Mouse (Mus musculus): ENCODE results near the gene Dvl2. TPM values are rescaled to one million over a fixed set of nuclear protein-coding genes. Genes with fewer than 3 reads are reported as not detected.

Gene Dvl2
- total RNA-seq, 2 experiments from 2014 or later = 28.6 to 32.9 TPM

- peak; percentile 54 to 76 for DNase-seq (ENCODE audit: low spot score in 2 of 2)
Measured at GRCm38 (mm10) chr11:70055618-70056214, 55.3 kb downstream of the Dvl2 start.

- no peak for DNase-seq (ENCODE audit: low spot score in 2 of 2)
Measured at GRCm38 (mm10) chr11:70057805-70058204, 57.4 kb downstream of the Dvl2 start.

- DNase-seq (ENCODE audit: low spot score in 2 of 2) = no peak
Measured at GRCm38 (mm10) chr11:70059930-70060329, 59.5 kb downstream of the Dvl2 start.

Small RNA genes lying within 50 kb of the gene (microRNA-seq; reads per million reads assigned to microRNA genes)
- gene Gm44349 = 0 reads per million in 2 experiments
- gene Mir324 = 5,663 to 7,388 reads per million in 2 experiments

Other genes starting within 250 kb of the Dvl2 start
- gene Polr2a, start 242.0 kb upstream of the Dvl2 start, total RNA-seq (2021) = 10 to 100 TPM; 44.2 to 46.2 TPM
- gene Slc35g3, start 238.6 kb upstream of the Dvl2 start, total RNA-seq (2021) = not detected
- gene Zbtb4, start 234.7 kb upstream of the Dvl2 start, total RNA-seq (2021) = 100 to 1,000 TPM; 146 to 156 TPM
- 1 to 10 TPM; 1.2 TPM for gene Chrnb1, start 204.7 kb upstream of the Dvl2 start, total RNA-seq (2021)
- gene Fgf11, start 198.7 kb upstream of the Dvl2 start, total RNA-seq (2021) = 10 to 100 TPM; 17.1 to 18.5 TPM
- gene Tmem102, start 195.0 kb upstream of the Dvl2 start, total RNA-seq (2021) = under 1 TPM in 1 of 2 experiments, not detected in 1; 0.26 TPM
- not detected for gene Gm39566, start 185.3 kb upstream of the Dvl2 start, total RNA-seq (2021)
- not detected for gene Spem2, start 182.1 kb upstream of the Dvl2 start, total RNA-seq (2021)
- gene Spem1, start 178.4 kb upstream of the Dvl2 start, total RNA-seq (2021) = not detected
- gene Nlgn2, start 162.8 kb upstream of the Dvl2 start, total RNA-seq (2021) = 100 to 1,000 TPM; 215 to 224 TPM
- 100 to 1,000 TPM; 120 to 143 TPM for gene Tmem256, start 162.1 kb upstream of the Dvl2 start, total RNA-seq (2021)
- 10 to 100 TPM; 15.6 to 17.7 TPM for gene Plscr3, start 154.2 kb upstream of the Dvl2 start, total RNA-seq (2021)
- under 1 TPM in 1 of 2 experiments, not detected in 1; 0.14 TPM for gene Tnk1, start 141.9 kb upstream of the Dvl2 start, total RNA-seq (2021)
- gene Tmem95, start 122.6 kb upstream of the Dvl2 start, total RNA-seq (2021) = not detected
- 1 to 10 TPM; 1.2 to 1.4 TPM for gene Kctd11, start 119.2 kb upstream of the Dvl2 start, total RNA-seq (2021)
- under 1 TPM in 1 of 2 experiments, not detected in 1; 0.14 TPM for gene Acap1, start 105.1 kb upstream of the Dvl2 start, total RNA-seq (2021)
- gene 2810408A11Rik, start 99.6 kb upstream of the Dvl2 start, total RNA-seq (2021) = under 1 TPM; 0.35 to 0.72 TPM
- 100 to 1,000 TPM; 116 to 118 TPM for gene Neurl4, start 99.5 kb upstream of the Dvl2 start, total RNA-seq (2021)
- 10 to 100 TPM; 33.0 to 33.4 TPM for gene Gps2, start 86.7 kb upstream of the Dvl2 start, total RNA-seq (2021)
- 100 to 1,000 TPM; 431 to 468 TPM for gene Eif5a, start 78.6 kb upstream of the Dvl2 start, total RNA-seq (2021)
- 1 to 10 TPM; 4.6 to 6.5 TPM for gene Ybx2, start 64.8 kb upstream of the Dvl2 start, total RNA-seq (2021)
- 1 to 10 TPM; 4.9 to 6.4 TPM for gene Slc2a4, start 52.4 kb upstream of the Dvl2 start, total RNA-seq (2021)
- gene Cldn7, start 35.8 kb upstream of the Dvl2 start, total RNA-seq (2021) = not detected
- 100 to 1,000 TPM; 111 to 121 TPM for gene Ctdnep1, start 19.4 kb upstream of the Dvl2 start, total RNA-seq (2021)
- 10 to 100 TPM; 78.8 to 87.3 TPM for gene Elp5, start 18.1 kb upstream of the Dvl2 start, total RNA-seq (2021)
- 100 to 1,000 TPM; 231 to 236 TPM for gene Gabarap, start 9.5 kb upstream of the Dvl2 start, total RNA-seq (2021)
- gene Phf23, start 4.8 kb upstream of the Dvl2 start, total RNA-seq (2021) = 10 to 100 TPM; 52.6 to 53.8 TPM
- 10 to 100 TPM; 55.6 to 57.9 TPM for gene Acadvl, start 14.8 kb downstream of the Dvl2 start, total RNA-seq (2021)
- 100 to 1,000 TPM; 718 to 731 TPM for gene Dlg4, start 16.3 kb downstream of the Dvl2 start, total RNA-seq (2021)
- gene Asgr1, start 53.5 kb downstream of the Dvl2 start, total RNA-seq (2021) = 1 to 10 TPM; 2.2 to 3.8 TPM
- not detected for gene Asgr2, start 92.0 kb downstream of the Dvl2 start, total RNA-seq (2021)
- gene Mgl2, start 129.7 kb downstream of the Dvl2 start, total RNA-seq (2021) = 1 to 10 TPM; 1.0 TPM
- 1 to 10 TPM; 2.6 to 4.0 TPM for gene Clec10a, start 155.6 kb downstream of the Dvl2 start, total RNA-seq (2021)
- gene Slc16a11, start 212.2 kb downstream of the Dvl2 start, total RNA-seq (2021) = 10 to 100 TPM; 34.2 to 35.5 TPM
- gene Slc16a13, start 220.5 kb downstream of the Dvl2 start, total RNA-seq (2021) = 1 to 10 TPM; 5.2 to 8.0 TPM
- gene Bcl6b, start 229.2 kb downstream of the Dvl2 start, total RNA-seq (2021) = 1 to 10 TPM; 1.2 to 3.2 TPM
- gene 0610010K14Rik, start 237.3 kb downstream of the Dvl2 start, total RNA-seq (2021) = 10 to 100 TPM; 44.6 to 47.2 TPM
- 1 to 10 TPM; 3.0 to 4.8 TPM for gene Gm21988, start 239.2 kb downstream of the Dvl2 start, total RNA-seq (2021)
- gene Rnasek, start 239.2 kb downstream of the Dvl2 start, total RNA-seq (2021) = 100 to 1,000 TPM; 269 to 280 TPM

All from left cerebral cortex, adult 18-20 months (tissue).